25 mouse cellular contexts compared by ENCODE assay signal in genomic region chr2:120051405-120051804, GRCm38 (mm10).
"Had no signal": no experiment of that assay in that cellular context is flagged by ENCODE, and none has a peak within 500 bp of the region (broad histone marks: within the 10 kb centered on the region; RNA-seq: fewer than 3 reads in every experiment).

No protein-coding gene starts in this region.

- DNase-seq: gastrocnemius, postnatal 14 days; gastrocnemius, postnatal 36 days; heart, adult 11 months; heart, postnatal 14 days; heart, postnatal 36 days; kidney, adult 11 months; kidney, adult 2 months; kidney, adult 9 months; kidney, postnatal 14 days; kidney, postnatal 36 days; layer of hippocampus, adult 9-11 months; layer of hippocampus, postnatal 36 days; left cerebral cortex, postnatal 4 days had no signal

- H3K9ac ChIP-seq: heart, embryonic 12.5 days; heart, embryonic 15.5 days; hindbrain, embryonic 13.5 days; hindbrain, embryonic 15.5 days; kidney, embryonic 15.5 days; limb, embryonic 13.5 days; limb, embryonic 15.5 days; liver, embryonic 12.5 days; liver, embryonic 14.5 days had no signal

- H3K4me2 ChIP-seq: heart, embryonic 12.5 days; heart, embryonic 15.5 days; hindbrain, embryonic 13.5 days; hindbrain, embryonic 15.5 days; kidney, embryonic 15.5 days; limb, embryonic 13.5 days; limb, embryonic 15.5 days; liver, embryonic 12.5 days had no signal

- H3K4me1 ChIP-seq: hindbrain, embryonic 13.5 days; hindbrain, embryonic 15.5 days; liver, embryonic 12.5 days had no signal

- H3K36me3 ChIP-seq: heart, embryonic 10.5 days; heart, embryonic 12.5 days; heart, embryonic 15.5 days; hindbrain, embryonic 13.5 days; hindbrain, embryonic 15.5 days; kidney, embryonic 15.5 days; limb, embryonic 13.5 days; limb, embryonic 15.5 days; liver, embryonic 12.5 days had no signal

- H3K27me3 ChIP-seq: hindbrain, embryonic 15.5 days; limb, embryonic 15.5 days had no signal

- H3K9me3 ChIP-seq: heart, embryonic 10.5 days; heart, embryonic 12.5 days; heart, embryonic 15.5 days; hindbrain, embryonic 13.5 days; hindbrain, embryonic 15.5 days; kidney, embryonic 15.5 days; limb, embryonic 13.5 days; limb, embryonic 15.5 days; liver, embryonic 12.5 days had no signal

- H3K4me3 ChIP-seq: heart, embryonic 10.5 days; heart, embryonic 12.5 days; heart, embryonic 15.5 days; hindbrain, embryonic 13.5 days; hindbrain, embryonic 15.5 days; kidney, embryonic 15.5 days; limb, embryonic 13.5 days; limb, embryonic 15.5 days; liver, embryonic 12.5 days had no signal

- ATAC-seq: intestine, embryonic 16.5 days; liver, embryonic 12.5 days had no signal

- H3K27ac ChIP-seq: heart, embryonic 10.5 days; heart, embryonic 15.5 days; hindbrain, embryonic 13.5 days; hindbrain, embryonic 15.5 days; kidney, embryonic 15.5 days; kidney, postnatal 0 days; limb, embryonic 13.5 days; limb, embryonic 15.5 days; liver, embryonic 12.5 days; liver, embryonic 14.5 days had no signal
